Mouse (Mus musculus): ENCODE data around the gene Slx1b. TPM values are rescaled to one million over a fixed set of nuclear protein-coding genes. Genes with fewer than 3 reads are reported as not detected.
A peak's percentile ranks its signal among the peaks of the same experiment; 100 is the strongest.
"Not testable (repeated sequence)": the region's sequence is repeated elsewhere in the genome, so short reads cannot be mapped to it uniquely, and the experiment has no call there.

The Slx1b gene
- polyA plus RNA-seq (2012; rRNA removed), result 7.9 and 16.0 TPM in 2 replicates

DNA sequence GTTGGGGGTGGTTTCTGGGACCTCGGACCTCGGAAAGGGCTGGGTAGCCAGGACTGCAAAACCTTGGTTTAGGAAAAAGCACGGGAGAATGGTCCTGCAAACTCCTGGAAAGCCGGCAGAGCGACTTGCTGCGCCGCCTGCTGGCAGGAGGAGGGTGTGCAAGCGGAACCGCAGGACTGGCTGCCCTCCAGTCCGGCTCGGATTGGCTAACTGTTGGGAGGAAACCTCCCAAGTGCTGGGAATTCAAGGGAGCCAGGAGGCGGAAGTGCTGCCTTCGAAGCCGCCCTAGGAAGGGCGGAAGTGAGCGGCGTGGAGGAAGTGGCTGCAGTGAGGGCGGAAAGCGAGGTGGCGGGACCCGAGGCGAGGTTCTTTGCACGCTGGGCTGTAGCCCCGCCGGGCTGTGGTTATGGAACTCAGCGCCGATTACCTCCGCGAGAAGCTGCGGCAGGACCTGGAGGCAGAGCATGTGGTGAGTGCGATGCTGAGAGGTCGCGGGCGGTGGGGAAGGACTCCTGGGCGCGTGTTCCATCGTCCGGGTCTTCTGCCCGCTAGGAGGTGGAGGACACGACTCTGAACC is at the start of gene Slx1b:
TSS of gene Slx1b (minus strand) at position 154 of the 577 bp plus-strand sequence.
- WGBS, result under 1% methylated on average over 40 of the region's 40 CpGs

DNA sequence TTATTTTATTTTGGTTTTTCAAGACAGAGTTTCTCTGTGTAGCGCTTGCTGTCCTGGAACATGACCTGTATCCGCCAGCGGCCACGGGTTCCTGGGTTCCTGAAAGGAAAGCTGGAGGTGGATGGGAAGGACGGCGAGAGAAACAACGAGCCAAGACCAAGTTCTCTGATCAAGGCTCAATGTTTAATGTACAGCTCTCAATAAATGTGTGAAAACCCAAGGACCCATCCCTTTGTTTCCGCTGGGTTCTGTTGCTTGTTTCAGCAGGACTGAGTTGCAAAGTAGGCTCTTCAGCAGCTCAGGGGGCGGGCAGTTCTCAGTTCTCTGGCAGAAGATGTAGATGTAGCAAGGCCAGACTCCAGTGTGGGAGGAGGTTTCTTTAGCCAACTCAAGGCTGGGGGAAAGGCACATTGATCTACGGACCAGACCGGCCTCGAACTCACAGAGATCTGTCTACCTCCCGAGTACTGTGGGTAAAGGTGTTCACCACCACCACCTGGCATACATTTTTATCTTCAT is 46.4 kb upstream of the Slx1b start:
- TF ChIP-seq CTCF (IDR thresholded peaks at IDR 0.05; ENCODE audit: extremely low read depth, insufficient read length, insufficient replicate concordance, low read depth, low read length) (no peak), POLR2A (IDR thresholded peaks at IDR 0.05; ENCODE audit: low read depth, low read length) (no peak)
- WGBS, result 91% methylated on average over 13 of the region's 13 CpGs
- H3K27ac ChIP-seq (ENCODE audit: insufficient read depth, low read depth, low read length), result no peak overlapping the region
- no peaks in the 10 kb centered on the region for H3K36me3 ChIP-seq (ENCODE audit: control insufficient read depth, insufficient read depth, low read length)
- H3K27me3 ChIP-seq (ENCODE audit: control insufficient read depth, insufficient read depth, low read length), result no peaks in the 10 kb centered on the region
- no peaks in the 10 kb centered on the region; the same call in 1 of the 2 replicates for H3K4me1 ChIP-seq (ENCODE audit: control insufficient read depth, insufficient read depth, insufficient read length, low read length)
- H3K4me3 ChIP-seq (ENCODE audit: low read depth, low read length), result no peak overlapping the region

More for the DNA sequence above, at the start of gene Slx1b:
- TF ChIP-seq CTCF (IDR thresholded peaks at IDR 0.05; ENCODE audit: extremely low read depth, insufficient read length, insufficient replicate concordance, low read depth, low read length) (peak; percentile 97), POLR2A (IDR thresholded peaks at IDR 0.05; ENCODE audit: low read depth, low read length) (no peak; the same call in 1 of the 2 replicates)
- peak within 1 kb of the TSS; percentile 96 for H3K27ac ChIP-seq (ENCODE audit: insufficient read depth, low read depth, low read length)
- peaks cover 14% of the 10 kb centered on the region for H3K4me1 ChIP-seq (ENCODE audit: control insufficient read depth, insufficient read depth, insufficient read length, low read length)
- H3K36me3 ChIP-seq (ENCODE audit: control insufficient read depth, insufficient read depth, low read length), result peaks cover 15% of the 10 kb centered on the region
- peak within 1 kb of the TSS; percentile 83 for H3K4me3 ChIP-seq (ENCODE audit: low read depth, low read length)
- no peaks in the 10 kb centered on the region for H3K27me3 ChIP-seq (ENCODE audit: control insufficient read depth, insufficient read depth, low read length)

- no peaks in the 10 kb centered on the region for H3K36me3 ChIP-seq (ENCODE audit: control insufficient read depth, insufficient read depth, low read length)
- no peaks in the 10 kb centered on the region for H3K27me3 ChIP-seq (ENCODE audit: control insufficient read depth, insufficient read depth, low read length)
- 93% methylated on average over 5 of the region's 5 CpGs for WGBS
- H3K4me3 ChIP-seq (ENCODE audit: low read depth, low read length), result no peak overlapping the region
- H3K27ac ChIP-seq (ENCODE audit: insufficient read depth, low read depth, low read length), result no peak overlapping the region
- H3K4me1 ChIP-seq (ENCODE audit: control insufficient read depth, insufficient read depth, insufficient read length, low read length), result no peaks in the 10 kb centered on the region
- TF ChIP-seq POLR2A (IDR thresholded peaks at IDR 0.05; ENCODE audit: low read depth, low read length) (no peak), CTCF (IDR thresholded peaks at IDR 0.05; ENCODE audit: extremely low read depth, insufficient read length, insufficient replicate concordance, low read depth, low read length) (no peak)
Observed at GRCm38 (mm10) chr7:126741452-126741851, 45.9 kb upstream of the Slx1b start.

DNA sequence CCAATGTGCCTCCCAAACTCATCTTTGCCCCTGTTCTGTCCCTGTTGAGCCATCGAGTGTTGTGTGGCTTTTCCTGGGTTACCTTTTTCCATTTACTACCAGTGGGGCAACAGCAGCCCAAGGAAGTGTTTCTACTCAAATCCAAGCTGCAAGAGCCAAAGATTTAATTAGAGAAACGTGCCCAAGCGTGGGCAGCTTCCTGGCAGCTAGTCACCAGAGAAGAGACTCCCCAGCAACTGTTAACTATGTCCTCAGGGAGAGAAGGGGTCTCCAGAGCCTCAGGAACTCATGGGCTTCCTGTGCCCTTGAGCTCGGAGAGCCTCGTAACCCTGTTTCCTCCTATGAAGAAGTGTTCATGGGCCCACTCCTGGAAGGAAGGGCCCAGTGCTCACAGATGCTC is 45.4 kb upstream of the Slx1b start:
- H3K27me3 ChIP-seq (ENCODE audit: control insufficient read depth, insufficient read depth, low read length), result no peaks in the 10 kb centered on the region
- H3K4me3 ChIP-seq (ENCODE audit: low read depth, low read length), result no peak overlapping the region
- no peaks in the 10 kb centered on the region for H3K4me1 ChIP-seq (ENCODE audit: control insufficient read depth, insufficient read depth, insufficient read length, low read length)
- 83% methylated on average over 5 of the region's 5 CpGs for WGBS
- no peaks in the 10 kb centered on the region for H3K36me3 ChIP-seq (ENCODE audit: control insufficient read depth, insufficient read depth, low read length)
- no peak overlapping the region for H3K27ac ChIP-seq (ENCODE audit: insufficient read depth, low read depth, low read length)
- no peak for TF ChIP-seq POLR2A (IDR thresholded peaks at IDR 0.05; ENCODE audit: low read depth, low read length)
- TF ChIP-seq CTCF (IDR thresholded peaks at IDR 0.05; ENCODE audit: extremely low read depth, insufficient read length, insufficient replicate concordance, low read depth, low read length), result no peak

DNA sequence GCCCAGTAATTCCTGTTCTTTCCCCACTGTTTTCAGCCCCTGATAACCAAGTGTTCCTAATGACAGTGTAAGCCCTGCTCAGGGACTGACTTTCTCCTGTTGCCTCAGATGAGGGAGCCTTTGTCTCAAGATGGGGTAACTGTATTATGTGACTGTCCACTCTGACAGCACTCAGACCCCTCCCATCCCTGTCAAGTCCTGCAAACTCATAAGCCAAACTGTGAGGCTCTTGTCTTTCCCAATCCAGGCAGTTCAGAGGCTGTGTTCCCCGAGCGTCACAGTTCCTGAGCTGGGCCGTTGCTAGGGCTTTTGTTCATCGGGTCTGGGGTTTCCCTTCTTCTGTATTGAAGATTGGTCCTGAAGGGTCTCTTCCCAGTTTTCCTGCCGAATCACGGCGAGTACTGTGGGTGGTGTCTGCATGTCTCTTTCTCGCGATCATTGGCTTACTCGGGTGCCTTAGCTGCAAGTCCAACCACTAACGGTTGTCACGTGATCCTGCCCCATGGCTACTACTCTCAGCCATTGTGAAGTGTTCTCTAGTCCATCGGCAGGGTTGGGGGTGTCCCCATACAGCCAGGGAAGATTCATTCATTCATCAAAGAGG is 44.6 kb upstream of the Slx1b start:
- no peak for TF ChIP-seq CTCF (IDR thresholded peaks at IDR 0.05; ENCODE audit: extremely low read depth, insufficient read length, insufficient replicate concordance, low read depth, low read length)
- TF ChIP-seq POLR2A (IDR thresholded peaks at IDR 0.05; ENCODE audit: low read depth, low read length), result no peak
- no peaks in the 10 kb centered on the region for H3K27me3 ChIP-seq (ENCODE audit: control insufficient read depth, insufficient read depth, low read length)
- H3K36me3 ChIP-seq (ENCODE audit: control insufficient read depth, insufficient read depth, low read length), result no peaks in the 10 kb centered on the region
- 80% methylated on average over 13 of the region's 13 CpGs for WGBS
- no peaks in the 10 kb centered on the region for H3K4me1 ChIP-seq (ENCODE audit: control insufficient read depth, insufficient read depth, insufficient read length, low read length)
- H3K4me3 ChIP-seq (ENCODE audit: low read depth, low read length), result no peak overlapping the region
- no peak overlapping the region for H3K27ac ChIP-seq (ENCODE audit: insufficient read depth, low read depth, low read length)

GRCm38 (mm10) chr7:126739551-126739950 is 44.0 kb upstream of the Slx1b start:
- Histone ChIP-seq H3K4me1 (ENCODE audit: control insufficient read depth, insufficient read depth, insufficient read length, low read length) (no peaks in the 10 kb centered on the region), H3K27ac (ENCODE audit: insufficient read depth, low read depth, low read length) (no peak overlapping the region), H3K27me3 (ENCODE audit: control insufficient read depth, insufficient read depth, low read length) (no peaks in the 10 kb centered on the region), H3K36me3 (ENCODE audit: control insufficient read depth, insufficient read depth, low read length) (no peaks in the 10 kb centered on the region), H3K4me3 (ENCODE audit: low read depth, low read length) (no peak overlapping the region)
- TF ChIP-seq CTCF (IDR thresholded peaks at IDR 0.05; ENCODE audit: extremely low read depth, insufficient read length, insufficient replicate concordance, low read depth, low read length) (no peak), POLR2A (IDR thresholded peaks at IDR 0.05; ENCODE audit: low read depth, low read length) (no peak)
- 87% methylated on average over 17 of the region's 17 CpGs for WGBS

- Histone ChIP-seq H3K27me3 (ENCODE audit: control insufficient read depth, insufficient read depth, low read length) (no peaks in the 10 kb centered on the region), H3K36me3 (ENCODE audit: control insufficient read depth, insufficient read depth, low read length) (no peaks in the 10 kb centered on the region), H3K27ac (ENCODE audit: insufficient read depth, low read depth, low read length) (no peak overlapping the region), H3K4me1 (ENCODE audit: control insufficient read depth, insufficient read depth, insufficient read length, low read length) (no peaks in the 10 kb centered on the region), H3K4me3 (ENCODE audit: low read depth, low read length) (no peak overlapping the region)
- TF ChIP-seq POLR2A (IDR thresholded peaks at IDR 0.05; ENCODE audit: low read depth, low read length) (no peak), CTCF (IDR thresholded peaks at IDR 0.05; ENCODE audit: extremely low read depth, insufficient read length, insufficient replicate concordance, low read depth, low read length) (no peak)
- 79% methylated on average over 8 of the region's 8 CpGs for WGBS
Observed at GRCm38 (mm10) chr7:126736122-126736521, 40.5 kb upstream of the Slx1b start.

- not testable (repeated sequence) for H3K36me3 ChIP-seq (ENCODE audit: control insufficient read depth, insufficient read depth, low read length); H3K27me3 ChIP-seq (ENCODE audit: control insufficient read depth, insufficient read depth, low read length); H3K4me1 ChIP-seq (ENCODE audit: control insufficient read depth, insufficient read depth, insufficient read length, low read length); H3K4me3 ChIP-seq (ENCODE audit: low read depth, low read length); H3K27ac ChIP-seq (ENCODE audit: insufficient read depth, low read depth, low read length)
- WGBS, result 48% methylated on average over 4 of the region's 4 CpGs
Observed at GRCm38 (mm10) chr7:126730256-126730789, 34.7 kb upstream of the Slx1b start.

Measured in small intestine, adult 2 months (tissue).